Mouse (Mus musculus): ENCODE results near the gene Nod2. TPM values are rescaled to one million over a fixed set of nuclear protein-coding genes. Genes with fewer than 3 reads are reported as not detected.

Nod2 gene
- total RNA-seq, 2 experiments from 2014 or later = 0.15 to 0.39 TPM

GRCm38 (mm10) chr8:88692866-88693265 lies 45.8 kb downstream of the Nod2 start:
- Histone ChIP-seq H3K27ac (no peak overlapping the region), H3K4me3 (no peak overlapping the region)
- TF ChIP-seq CTCF (conservative IDR thresholded peaks at IDR 0.05) = no peak
- no peak for DNase-seq (ENCODE audit: low spot score in 2 of 2)

GRCm38 (mm10) chr8:88693376-88693775 lies 46.3 kb downstream of the Nod2 start:
- Histone ChIP-seq H3K4me3 (no peak overlapping the region), H3K27ac (no peak overlapping the region)
- no peak for DNase-seq (ENCODE audit: low spot score in 2 of 2)
- no peak for TF ChIP-seq CTCF (conservative IDR thresholded peaks at IDR 0.05)

DNA sequence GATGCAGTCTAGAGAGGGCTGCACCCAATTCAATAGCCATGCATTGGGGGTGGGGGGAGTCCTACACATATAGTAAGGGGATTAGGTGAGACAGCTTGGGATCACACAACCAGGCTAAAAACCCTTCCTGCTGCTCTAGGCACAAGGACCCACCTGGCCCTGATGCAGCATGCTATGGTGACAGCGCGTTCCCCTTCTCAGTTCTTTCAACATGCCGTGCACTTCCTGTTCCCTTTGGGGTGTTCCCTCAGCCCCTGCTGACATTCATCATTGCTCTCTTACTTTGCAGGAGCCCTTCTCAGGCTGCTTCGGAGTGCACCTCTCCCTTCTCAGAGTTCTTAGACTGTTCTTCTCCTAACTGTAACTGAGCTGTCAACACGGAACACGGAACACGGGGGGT lies 47.2 kb downstream of the Nod2 start:
- Histone ChIP-seq H3K27ac (no peak overlapping the region), H3K4me3 (no peak overlapping the region)
- DNase-seq (ENCODE audit: low spot score in 2 of 2) = peak in 1 of 2 experiments; percentile 6
- no peak for TF ChIP-seq CTCF (conservative IDR thresholded peaks at IDR 0.05)

DNA sequence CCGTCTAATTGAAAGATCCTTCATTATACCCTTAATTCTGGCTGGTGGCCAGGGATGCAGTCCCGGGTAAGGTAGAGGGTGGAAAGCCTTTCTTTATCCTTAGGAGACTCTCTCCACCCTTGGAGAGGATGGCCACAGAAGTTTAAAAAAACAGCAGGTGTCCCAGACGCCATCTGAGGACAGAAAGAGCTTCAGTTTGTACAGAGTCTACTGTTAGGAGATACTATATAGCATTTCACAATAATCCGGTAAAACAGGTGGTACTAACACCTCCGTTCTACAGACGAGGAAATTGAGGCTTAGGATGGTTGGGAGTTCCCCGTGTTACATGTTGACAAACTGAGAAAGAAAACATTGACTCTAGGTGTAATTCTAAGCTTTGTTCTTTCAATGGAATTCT lies 49.1 kb downstream of the Nod2 start:
- Histone ChIP-seq H3K4me3 (peak overlapping the region; percentile 72), H3K27ac (peak overlapping the region; percentile 85)
- TF ChIP-seq CTCF (conservative IDR thresholded peaks at IDR 0.05) = no peak
- DNase-seq (ENCODE audit: low spot score in 2 of 2) = peak in 1 of 2 experiments; percentile 10

DNA sequence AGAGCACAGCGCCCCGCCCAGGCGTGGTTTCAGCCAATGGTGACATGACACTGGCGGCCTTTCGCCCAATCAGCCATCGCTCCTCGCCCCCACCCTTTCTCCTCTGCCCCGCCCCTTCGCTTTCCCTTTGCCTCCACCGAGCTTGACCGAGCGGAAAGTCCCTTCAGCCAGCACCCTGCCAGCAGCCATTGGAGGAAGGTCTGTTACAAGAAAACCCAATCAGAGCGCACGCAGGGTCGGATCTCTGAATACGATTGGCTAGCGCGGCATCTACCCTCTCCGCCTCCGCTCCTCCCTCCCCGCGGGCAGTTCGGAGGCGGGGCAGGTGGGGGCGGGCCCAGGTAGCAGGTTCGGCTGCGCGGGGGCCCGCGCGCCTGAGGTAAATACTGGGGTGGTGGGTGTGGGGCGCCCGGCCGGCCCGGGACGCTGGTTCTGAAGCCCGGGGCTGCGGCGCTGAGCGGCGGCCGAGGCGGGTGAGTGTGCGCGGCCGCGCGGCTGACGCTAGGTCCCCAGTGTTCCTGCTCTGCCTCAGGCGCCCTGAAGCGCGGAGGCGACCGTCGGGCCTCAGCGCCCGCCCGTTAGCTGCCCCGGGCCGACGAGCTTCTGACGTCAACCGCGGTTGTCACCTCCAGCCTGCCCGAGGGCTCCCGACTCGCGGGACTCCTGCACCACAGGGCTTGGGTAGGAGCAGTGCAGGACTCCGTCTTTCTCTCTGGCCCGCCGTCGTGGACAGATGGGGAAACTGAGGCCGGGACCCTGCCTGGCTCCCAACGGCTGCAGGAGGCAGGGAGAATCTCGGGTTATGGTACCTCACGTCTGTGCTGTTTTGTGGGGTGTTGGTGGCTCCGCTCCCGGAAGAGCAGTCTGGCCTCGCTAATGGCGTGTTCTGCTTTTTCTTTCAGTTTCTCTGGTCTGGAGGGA lies 49.9 kb downstream of the Nod2 start, which contains the start of gene Cyld:
Gene Cyld (plus strand): TSS at position 308 of the 921 bp plus-strand sequence.
- Histone ChIP-seq H3K4me3 (peak within 1 kb of the TSS; percentile 99), H3K27ac (peak within 1 kb of the TSS; percentile 96)
- peak; percentile 97 to 99 for DNase-seq (ENCODE audit: low spot score in 2 of 2)
- TF ChIP-seq CTCF (conservative IDR thresholded peaks at IDR 0.05) = no peak

DNA sequence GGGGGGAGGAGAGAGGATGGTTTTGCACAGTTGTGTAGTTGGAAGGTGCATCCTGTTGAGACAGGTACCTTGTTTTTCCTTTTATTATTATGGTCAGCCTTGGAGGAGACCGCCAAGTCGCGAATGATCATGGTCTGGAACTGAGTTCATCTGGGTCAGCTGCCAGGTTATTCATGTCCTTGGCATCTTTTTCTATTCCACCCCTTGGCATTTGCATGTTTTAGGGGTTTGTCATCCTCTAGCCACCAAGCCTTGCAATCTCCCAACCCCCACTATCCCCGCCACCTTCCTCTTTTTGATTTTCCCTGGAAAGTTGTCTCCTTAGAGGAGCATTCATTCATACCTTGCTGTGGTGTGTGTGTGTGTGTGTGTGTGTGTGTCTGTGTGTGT lies 50.5 kb downstream of the Nod2 start:
- Histone ChIP-seq H3K27ac (peak overlapping the region; percentile 96), H3K4me3 (peak overlapping the region; percentile 99)
- TF ChIP-seq CTCF (conservative IDR thresholded peaks at IDR 0.05) = no peak
- DNase-seq (ENCODE audit: low spot score in 2 of 2) = no peak

- TF ChIP-seq CTCF (conservative IDR thresholded peaks at IDR 0.05) = no peak
- Histone ChIP-seq H3K27ac (no peak overlapping the region), H3K4me3 (peak overlapping the region; percentile 99)
- DNase-seq (ENCODE audit: low spot score in 2 of 2) = no peak
Measured at GRCm38 (mm10) chr8:88698048-88698447, 50.9 kb downstream of the Nod2 start.

DNA sequence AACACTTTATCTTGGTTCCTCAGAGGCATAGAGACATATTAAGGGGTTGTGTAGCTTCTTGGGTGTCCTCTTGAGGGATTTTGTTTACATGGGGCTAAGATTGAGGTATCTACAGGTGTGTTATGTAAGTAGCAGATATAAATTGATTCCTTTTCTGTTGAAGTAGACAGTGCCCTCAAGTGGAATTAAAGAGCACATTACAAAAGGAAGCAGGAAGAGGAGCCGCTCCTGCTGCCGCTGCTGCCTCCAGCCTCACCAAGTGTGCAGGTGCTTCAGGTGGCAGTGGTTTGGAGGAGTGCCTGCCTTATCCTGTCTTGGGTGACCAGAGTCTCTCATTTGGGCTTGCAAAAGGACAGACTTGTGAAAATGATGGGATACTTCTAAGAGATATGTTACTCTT lies 54.5 kb downstream of the Nod2 start:
- DNase-seq (ENCODE audit: low spot score in 2 of 2) = peak; percentile 16 to 23
- TF ChIP-seq CTCF (conservative IDR thresholded peaks at IDR 0.05) = peak; percentile 83
- no peak overlapping the region for H3K4me3 ChIP-seq
- peak overlapping the region; percentile 32; the same call in 1 of the 2 replicates for H3K27ac ChIP-seq

- Histone ChIP-seq H3K27ac (no peak overlapping the region), H3K4me3 (no peak overlapping the region)
- DNase-seq (ENCODE audit: low spot score in 2 of 2) = no peak
- no peak for TF ChIP-seq CTCF (conservative IDR thresholded peaks at IDR 0.05)
Measured at GRCm38 (mm10) chr8:88702816-88703215, 55.7 kb downstream of the Nod2 start.

DNA sequence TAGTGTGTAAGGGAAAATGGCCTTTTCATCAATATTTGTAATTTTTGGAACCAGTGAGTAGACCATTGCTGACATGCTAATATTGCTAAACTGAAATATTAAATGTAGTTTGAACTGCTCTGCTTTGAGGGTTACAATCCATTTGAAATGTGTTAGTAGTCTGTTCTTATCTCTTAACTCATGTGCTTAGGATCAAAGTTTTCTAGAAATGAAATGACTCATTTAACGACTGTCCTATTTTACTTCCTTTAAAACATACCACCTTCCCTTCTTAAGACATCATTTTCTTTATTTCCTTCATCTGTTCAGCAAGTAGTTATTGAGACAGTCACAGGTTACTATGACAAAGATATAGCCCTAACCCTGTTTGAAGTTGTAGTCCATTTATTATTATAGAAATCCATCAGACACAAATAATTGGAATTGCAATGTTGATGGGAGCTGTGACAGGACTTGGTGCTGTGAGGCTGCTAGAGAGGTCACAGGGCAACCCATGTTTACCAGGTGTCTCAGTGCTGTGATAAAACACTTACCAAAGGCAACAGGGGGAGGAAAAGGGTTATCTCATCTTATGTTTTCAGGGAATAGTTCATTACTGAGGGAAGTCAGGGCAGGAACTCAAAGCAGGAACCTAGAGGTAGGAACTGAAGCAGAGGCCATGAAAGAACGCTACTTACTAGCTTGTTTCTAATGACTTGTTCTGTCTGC lies 76.3 kb downstream of the Nod2 start:
- Histone ChIP-seq H3K4me3 (no peak overlapping the region), H3K27ac (no peak overlapping the region)
- no peak for DNase-seq (ENCODE audit: low spot score in 2 of 2)
- no peak for TF ChIP-seq CTCF (conservative IDR thresholded peaks at IDR 0.05)

Other genes with a start within 250 kb of the Nod2 start
- gene Nkd1, start 126.0 kb upstream of the Nod2 start, total RNA-seq (2021) = 10 to 100 TPM in 1 of 2 experiments, 1 to 10 TPM in 1; 8.8 to 10.1 TPM
- gene Snx20, start 11.2 kb upstream of the Nod2 start, total RNA-seq (2021) = 1 to 10 TPM; 1.4 to 2.0 TPM
- 10 to 100 TPM; 86.9 to 91.5 TPM for gene Cyld, start 49.7 kb downstream of the Nod2 start, total RNA-seq (2021)

Data from layer of hippocampus, adult 2 months (tissue).